21 mouse cellular contexts compared by ENCODE assay signal in genomic region chr13:54137756-54138410, GRCm38 (mm10). TPM values are rescaled to one million over a fixed set of nuclear protein-coding genes. Genes with fewer than 3 reads are reported as not detected.
DNase-seq lines count a peak whose midpoint lies in the region.
"Had no signal": no experiment of that assay in that cellular context is flagged by ENCODE, and none has a peak within 500 bp of the region (broad histone marks: within the 10 kb centered on the region; RNA-seq: fewer than 3 reads in every experiment).

No protein-coding gene starts in this region.

- peak; percentile 40 for DNase-seq in gastrocnemius, adult 18-20 months (ENCODE audit: low spot score)
- no peak for DNase-seq in gastrocnemius, postnatal 10 days
- DNase-seq in left cerebral cortex, postnatal 14 days (ENCODE audit: low spot score in 2 of 2): peak; percentile 54 to 61
- no peak for DNase-seq in left cerebral cortex, adult 18-20 months (ENCODE audit: low spot score in 2 of 2)
- DNase-seq in Muller cell, postnatal 12 days (ENCODE audit: inconsistent ontology term): peak; percentile 18
- peak; percentile 53 for DNase-seq in brain, adult 2 months (ENCODE audit: low read depth, low spot score)
- no peak for DNase-seq in neural tube, embryonic 10.5 days (ENCODE audit: extremely low spot score, low spot score)
- no peak for DNase-seq in embryo, embryonic 10 days (ENCODE audit: low spot score)
- DNase-seq: adrenal gland, postnatal 10 days; B cell, adult 2 months; cerebellum, adult 18-20 months; cerebellum, postnatal 10 days; kidney, adult 8-10 months; kidney, postnatal 4 days; left cerebral cortex, postnatal 4 days; liver, postnatal 0 days; lung, postnatal 36 days; midbrain, embryonic 14.5 days; retina, postnatal 1 day; spleen, adult 18-20 months; thymus, postnatal 14 days had no signal

- intact Hi-C loops in left cerebral cortex, postnatal 14 days (cut with DNase I): no loop called here

RNA-seq across cellular contexts. Expression of gene Hrh2, which starts 54.0 kb away (rescaled TPM):
- total RNA-seq in gastrocnemius, adult 18-20 months (2021): under 1 TPM; 0.05 to 0.19 TPM
- total RNA-seq in gastrocnemius, postnatal 10 days (2021): under 1 TPM in 1 of 2 experiments, not detected in 1; 0.09 TPM
- total RNA-seq in left cerebral cortex, postnatal 14 days (2021): 10 to 100 TPM; 12.8 to 13.4 TPM
- total RNA-seq in left cerebral cortex, adult 18-20 months (2021): 10 to 100 TPM; 15.3 to 15.5 TPM

Comparison
In these comparisons a context has a peak if more than half of its experiments do, and no peak if none do; other contexts are left out.
1. DNase-seq: peak in gastrocnemius, adult 18-20 months (single experiment), left cerebral cortex, postnatal 14 days (2 of 2), Muller cell, postnatal 12 days (single experiment) and brain, adult 2 months (single experiment); none in gastrocnemius, postnatal 10 days (single experiment), left cerebral cortex, adult 18-20 months (0 of 2), neural tube, embryonic 10.5 days (single experiment) and embryo, embryonic 10 days (single experiment).
2. RNA of gene Hrh2, which starts 54.0 kb away (total RNA-seq): 15.3 to 15.5 TPM in left cerebral cortex, adult 18-20 months and 12.8 to 13.4 TPM in left cerebral cortex, postnatal 14 days; 0.05 to 0.19 TPM in gastrocnemius, adult 18-20 months and 0.09 TPM in gastrocnemius, postnatal 10 days; every median in the first group is over 10 times any median in the second.